Mouse (Mus musculus) megakaryocyte, adult 5-6 weeks (primary cell): ENCODE measurements around the gene Cela1. TPM values are rescaled to one million over a fixed set of nuclear protein-coding genes. Genes with fewer than 3 reads are reported as not detected.

Experiments used
- ATAC-seq: 2 replicates; pipeline ENCODE4 v1.8.0; 2016; ENCODE audit warnings: mild to moderate bottlenecking, inconsistent platforms; ENCODE audit not compliant: poor library complexity, severe bottlenecking
- total RNA-seq, 2 experiments: library from RNA; stranded (forward) in 1 of 2; stranded (reverse) in 1 of 2; fragments of 153-499, 151-499 nt in 1 of 2; fragments of 221-1000, 200-1000 nt in 1 of 2; gene quantifications; 2 replicates each; pipeline versions ENCODE4 v1.2.3 to v1.2.4; 2015 to 2017

Gene Cela1
- 3.5 and 6.2 TPM in 2 replicates for total RNA-seq (2015)
- total RNA-seq (2017) = 1.8 and 4.2 TPM in 2 replicates

DNA sequence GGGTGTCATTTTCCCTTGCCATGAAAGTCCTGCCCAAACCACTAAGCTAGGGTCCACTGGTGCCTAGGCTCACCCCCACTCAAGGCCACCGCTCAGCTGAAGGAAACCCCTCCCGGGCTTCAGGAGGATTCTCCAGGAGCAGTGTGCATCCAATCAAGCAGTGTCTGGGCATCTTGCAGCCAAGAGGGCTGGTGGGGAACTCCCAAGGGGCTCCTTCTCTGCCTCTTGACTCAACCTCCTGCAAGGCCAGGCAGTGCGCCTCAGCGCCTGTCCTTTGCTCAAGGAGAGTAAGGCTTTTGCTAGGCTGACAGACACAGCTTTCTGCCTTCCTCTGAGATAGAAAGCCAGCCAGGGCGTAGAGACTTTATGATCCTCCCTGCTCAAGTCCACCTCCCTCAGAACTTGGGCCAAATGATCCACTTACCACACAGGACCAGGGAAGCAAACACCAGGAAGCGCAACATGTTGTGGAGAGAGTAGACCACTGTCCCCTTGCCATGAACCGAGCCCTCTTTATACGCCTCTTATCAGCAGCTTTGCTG is at the start of gene Cela1:
Gene Cela1, minus strand, starts transcription at position 492 of the 542 bp plus-strand sequence.
- ATAC-seq = 0 out of 2 replicates have a peak, but pooled peaks have one; percentile 6

GRCm38 (mm10) chr15:100735953-100736300 is 48.2 kb upstream of the Cela1 start:
- ATAC-seq = peak; percentile 29

- no peak for ATAC-seq
These were observed 47.6 kb upstream of the Cela1 start for GRCm38 (mm10) chr15:100735095-100735952.

DNA sequence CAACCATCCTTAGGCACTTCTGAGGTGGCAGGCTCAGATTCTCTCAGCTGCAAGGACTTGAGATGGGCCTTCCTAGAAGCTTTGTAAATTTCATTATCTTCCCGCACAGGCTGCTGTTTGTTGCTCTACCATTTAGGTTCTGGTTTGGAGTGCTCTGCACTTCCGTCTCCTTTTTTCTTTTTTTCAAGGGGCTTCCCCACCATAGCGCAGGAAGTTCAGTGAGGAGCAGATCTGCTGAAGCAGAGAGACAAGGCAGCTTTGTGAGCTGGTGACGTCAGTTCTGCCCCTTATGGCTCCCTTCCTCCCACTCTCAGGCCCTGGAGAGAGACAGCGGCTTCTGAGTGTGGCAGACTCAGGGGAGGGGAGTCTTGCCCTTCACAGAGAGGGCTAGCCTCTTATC is 44.9 kb upstream of the Cela1 start:
- peak; percentile 39 for ATAC-seq

GRCm38 (mm10) chr15:100731081-100731480 is 43.4 kb upstream of the Cela1 start:
- ATAC-seq = no peak

- peak; percentile 53 for ATAC-seq
These were observed 41.7 kb upstream of the Cela1 start, which contains the start of gene Galnt6 for GRCm38 (mm10) chr15:100729281-100729985. TSS of gene Galnt6 (minus strand) at chr15:100729376.

- peak; percentile 75 for ATAC-seq
These were observed 40.9 kb upstream of the Cela1 start for GRCm38 (mm10) chr15:100728586-100728985.

DNA sequence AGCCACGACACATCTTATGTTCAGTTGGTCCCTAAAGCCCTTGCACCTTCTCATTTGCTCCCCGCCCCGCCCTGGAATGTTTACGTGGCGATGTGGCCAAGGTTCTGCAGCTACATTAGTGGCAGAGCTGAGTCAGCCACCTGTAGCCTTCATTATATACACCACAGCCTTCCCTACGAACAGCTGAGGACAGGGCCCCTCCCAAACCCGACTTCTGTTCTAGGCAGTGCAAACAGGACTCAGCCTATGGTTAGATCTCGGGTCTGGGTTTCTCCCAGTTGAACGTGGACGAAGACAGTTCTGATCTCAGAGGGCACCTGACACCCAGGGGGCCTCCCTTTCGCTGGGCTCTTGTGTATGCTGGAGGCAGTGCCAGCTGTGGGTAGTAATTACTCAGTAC is 40.1 kb upstream of the Cela1 start:
- ATAC-seq = no peak

DNA sequence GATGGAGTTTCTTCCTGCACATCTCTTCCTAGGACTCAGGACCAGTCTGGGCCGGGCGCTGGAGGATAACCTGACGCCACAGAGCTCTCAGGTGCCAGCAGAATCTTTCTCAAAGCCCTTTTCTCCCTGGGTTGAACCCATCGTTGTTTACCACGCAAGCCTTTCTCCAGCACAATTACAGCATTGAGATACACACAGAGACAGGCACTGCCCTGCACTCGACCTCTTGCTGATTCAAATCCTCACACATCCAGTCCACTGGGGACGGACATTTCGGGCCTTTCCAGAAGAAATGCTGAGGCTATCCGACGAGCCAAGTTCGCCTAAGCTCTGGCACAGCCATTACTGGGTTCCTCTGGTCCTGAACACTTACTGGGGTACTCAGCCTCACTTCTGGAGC is 39.0 kb upstream of the Cela1 start:
- no peak for ATAC-seq

DNA sequence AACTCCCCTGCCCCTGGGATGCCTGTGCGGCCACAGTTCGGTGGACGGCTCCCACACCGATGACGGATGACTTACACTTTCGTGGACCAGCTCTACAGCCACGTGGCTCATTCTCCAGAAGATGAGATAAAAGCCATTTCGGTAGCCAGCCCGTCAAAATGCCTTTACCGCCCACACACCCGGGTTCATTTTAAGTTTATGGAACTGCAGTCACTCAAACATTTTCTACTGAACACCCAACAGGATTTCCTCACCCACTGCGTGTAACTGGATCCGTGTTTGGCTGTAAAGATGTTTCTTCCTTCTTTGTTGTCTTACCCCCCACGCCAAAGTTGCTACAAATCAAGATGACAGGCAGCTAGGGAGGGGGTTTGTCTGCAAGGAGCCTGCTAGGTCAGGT is 35.8 kb upstream of the Cela1 start:
- no peak for ATAC-seq

- no peak for ATAC-seq
These were observed 34.8 kb upstream of the Cela1 start for GRCm38 (mm10) chr15:100722564-100722963.

DNA sequence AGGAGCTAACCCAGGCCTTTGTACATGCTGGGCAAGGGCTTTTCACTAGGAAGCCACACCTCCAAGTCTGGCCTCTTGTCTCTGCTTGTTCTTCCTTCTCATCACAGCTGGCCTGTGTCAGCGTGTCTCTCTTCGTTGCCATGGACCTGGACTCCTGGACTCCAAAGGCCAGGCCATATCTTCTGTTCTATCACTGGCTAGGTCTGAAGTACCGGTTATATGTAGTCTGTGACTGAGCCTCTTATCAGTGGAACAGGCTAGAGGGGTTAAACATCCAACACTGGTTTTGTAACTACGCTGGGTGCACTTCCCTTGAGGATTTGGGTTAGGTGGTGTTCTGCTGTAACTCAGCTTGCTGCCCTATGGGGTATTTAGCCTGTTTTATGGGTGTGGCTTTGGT is 34.3 kb upstream of the Cela1 start:
- no peak for ATAC-seq

DNA sequence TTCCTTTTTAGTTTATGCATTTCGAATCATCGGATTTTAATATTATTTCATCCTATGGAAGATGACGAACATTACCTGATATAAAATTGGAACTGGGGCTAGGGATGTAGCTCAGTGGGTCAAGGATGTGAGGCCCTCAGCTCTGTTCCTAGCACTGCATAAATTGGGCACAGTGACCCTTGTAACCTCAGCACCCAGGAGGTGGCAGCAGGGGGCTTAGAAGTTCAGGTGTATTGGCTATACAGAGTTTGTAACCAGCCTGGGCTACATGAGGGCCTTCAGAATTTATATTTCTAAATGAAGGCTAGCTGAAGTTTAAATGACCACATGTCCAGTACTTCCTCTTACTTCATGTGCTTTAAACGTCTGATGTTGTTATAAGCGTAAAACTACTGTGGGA is 33.7 kb upstream of the Cela1 start:
- ATAC-seq = no peak

DNA sequence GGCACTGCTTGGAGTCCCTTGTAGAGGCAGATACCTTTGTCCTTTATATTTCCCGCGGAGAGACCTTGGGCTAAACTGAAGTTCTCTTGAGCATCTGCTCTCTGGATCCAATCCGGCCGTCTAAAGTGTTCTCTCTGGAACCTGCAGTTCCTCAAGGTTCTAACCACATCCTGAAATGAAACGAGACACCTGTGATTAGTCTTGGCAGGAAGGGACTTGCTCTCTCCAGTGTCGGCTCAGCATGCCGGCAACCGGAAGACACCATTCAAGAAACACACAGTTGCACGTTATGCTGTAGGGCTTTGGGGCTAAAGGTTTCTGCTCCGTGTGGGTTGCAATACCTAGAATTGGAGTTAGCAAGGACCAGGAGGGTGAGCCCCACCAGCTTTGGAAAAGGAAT is 32.3 kb upstream of the Cela1 start:
- ATAC-seq = no peak

- ATAC-seq = peak; percentile 23; the same call in 1 of the 2 replicates
These were observed 31.5 kb upstream of the Cela1 start for GRCm38 (mm10) chr15:100719217-100719616.

DNA sequence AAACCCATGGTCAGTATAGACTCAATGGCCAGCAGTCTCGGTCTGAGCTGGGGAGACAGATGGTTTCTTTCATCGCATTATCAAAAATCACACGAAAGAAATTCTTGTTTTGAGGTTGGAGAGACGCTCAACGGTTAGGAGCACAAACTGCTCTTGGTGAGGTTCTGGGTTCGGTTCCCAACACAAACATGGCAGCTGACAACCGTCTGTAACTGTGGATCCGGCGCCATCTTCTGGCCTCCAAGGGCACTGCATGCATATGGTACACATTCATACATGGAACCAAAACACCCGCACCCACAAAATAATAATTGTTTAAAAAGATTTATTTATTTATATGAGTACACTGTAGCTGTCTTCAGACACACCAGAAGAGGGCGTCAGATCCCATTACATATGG is 30.9 kb upstream of the Cela1 start:
- no peak for ATAC-seq

DNA sequence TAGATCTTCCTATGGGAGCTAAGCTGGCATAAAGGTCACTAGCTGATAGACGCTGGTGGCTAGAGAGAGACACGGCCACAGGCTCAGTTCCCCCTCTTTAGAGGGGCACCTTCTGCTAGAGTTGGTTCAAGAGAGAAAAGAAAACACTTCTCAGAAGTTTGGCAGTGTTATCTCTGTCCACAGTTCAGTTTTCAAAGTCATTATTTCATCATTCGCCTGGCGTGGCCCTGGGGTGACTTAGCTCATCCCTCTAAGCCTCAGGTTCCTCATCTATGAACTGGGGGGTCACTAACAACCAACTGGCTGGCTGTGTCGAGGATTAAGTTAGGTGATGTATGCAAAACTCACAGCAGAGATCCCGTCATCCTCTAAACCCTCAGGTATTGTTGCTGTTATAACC is 30.2 kb upstream of the Cela1 start:
- ATAC-seq = peak; percentile 86

- ATAC-seq = no peak
These were observed 27.8 kb upstream of the Cela1 start for GRCm38 (mm10) chr15:100715399-100715993.

- no peak for ATAC-seq
These were observed 26.7 kb upstream of the Cela1 start for GRCm38 (mm10) chr15:100714470-100714869.

DNA sequence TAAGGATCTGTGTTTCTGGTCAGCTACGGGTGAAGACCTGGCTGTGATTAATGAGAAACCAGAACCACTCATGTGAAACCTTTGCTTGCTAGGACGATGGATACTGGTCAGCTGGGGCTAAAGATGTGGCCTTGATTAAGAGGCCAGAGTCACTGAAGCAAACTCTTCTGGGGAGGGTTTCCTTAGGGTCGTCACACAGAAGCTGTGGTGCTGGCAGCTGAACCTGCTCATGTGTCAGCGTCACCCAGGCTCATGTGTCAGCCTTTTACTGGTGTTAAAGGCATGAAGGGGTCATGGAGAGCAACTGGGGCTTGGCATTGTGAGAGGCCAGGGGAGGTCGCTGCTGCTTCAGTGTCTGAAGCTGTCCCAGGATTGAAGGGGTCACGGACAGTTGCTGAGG is 23.1 kb upstream of the Cela1 start:
- ATAC-seq = no peak

- no peak for ATAC-seq
These were observed 20.8 kb upstream of the Cela1 start for GRCm38 (mm10) chr15:100708433-100709078.
